Mouse (Mus musculus) layer of hippocampus, postnatal 10 days (tissue): ENCODE measurements around the gene Ndufaf7. TPM values are rescaled to one million over a fixed set of nuclear protein-coding genes. Genes with fewer than 3 reads are reported as not detected.

Source experiments
- DNase-seq, 2 experiments: peaks; one replicate each; pipeline ENCODE4 v3.0.0; 2021; ENCODE audit warnings: low spot score in 2 of 2
- long read RNA-seq: library from polyadenylated mRNA; stranded (forward); transcript quantifications from one replicate; pipeline ENCODE4 v2.0.0, GENCODE M21; 2023
- total RNA-seq, 2 experiments: library from RNA; stranded (reverse); gene quantifications; 2 replicates each; pipeline ENCODE4 v1.2.3; 2021

The Ndufaf7 gene
- 10 to 100 TPM; 62.8 to 70.1 TPM for total RNA-seq
- long read RNA-seq, transcript Ndufaf7-201 (10 exons, 1,749 nt): major isoform, 40 of 130 reads
- long read RNA-seq, partial matches to known transcripts: 75 of 130 reads
- long read RNA-seq, other reads (novel, unspliced or antisense): 12 of 130 reads

- peak; percentile 95 to 97 for DNase-seq
Measured at GRCm38 (mm10) chr17:78936466-78937228, at the start of gene Ndufaf7, which contains the start of gene Cebpz. Gene Ndufaf7 (plus strand): TSS chr17:78937136. Gene Cebpz (minus strand): TSS chr17:78937066.

GRCm38 (mm10) chr17:78888554-78888953, 48.4 kb upstream of the Ndufaf7 start:
- no peak for DNase-seq

- no peak for DNase-seq
Measured at GRCm38 (mm10) chr17:78889184-78889583, 47.8 kb upstream of the Ndufaf7 start.

GRCm38 (mm10) chr17:78891020-78891419, 45.9 kb upstream of the Ndufaf7 start:
- no peak for DNase-seq

- no peak for DNase-seq
Measured at GRCm38 (mm10) chr17:78894991-78895390, 41.9 kb upstream of the Ndufaf7 start.

- peak; percentile 43 to 48 for DNase-seq
Measured at GRCm38 (mm10) chr17:78895394-78895793, 41.5 kb upstream of the Ndufaf7 start.

GRCm38 (mm10) chr17:78903158-78903557, 33.8 kb upstream of the Ndufaf7 start:
- DNase-seq: no peak

- no peak for DNase-seq
Measured at GRCm38 (mm10) chr17:78906892-78907291, 30.0 kb upstream of the Ndufaf7 start, which contains the start of gene Sult6b1. Gene Sult6b1 (minus strand): TSS chr17:78906992.

- DNase-seq: no peak
Measured at GRCm38 (mm10) chr17:78909374-78909773, 27.6 kb upstream of the Ndufaf7 start.

- peak; percentile 40 to 44 for DNase-seq
Measured at GRCm38 (mm10) chr17:78912861-78913281, 24.1 kb upstream of the Ndufaf7 start.

GRCm38 (mm10) chr17:78913921-78914320, 23.0 kb upstream of the Ndufaf7 start:
- no peak for DNase-seq

- no peak for DNase-seq
Measured at GRCm38 (mm10) chr17:78915772-78916171, 21.2 kb upstream of the Ndufaf7 start.

GRCm38 (mm10) chr17:78916369-78916813, 20.5 kb upstream of the Ndufaf7 start, which contains the start of gene Cebpzos:
Gene Cebpzos (plus strand): TSS chr17:78916500.
- peak; percentile 83 to 86 for DNase-seq

GRCm38 (mm10) chr17:78916899-78917298, 20.0 kb upstream of the Ndufaf7 start:
- no peak for DNase-seq

- DNase-seq: no peak
Measured at GRCm38 (mm10) chr17:78917696-78918095, 19.2 kb upstream of the Ndufaf7 start.

- no peak for DNase-seq
Measured at GRCm38 (mm10) chr17:78935857-78936256, 1.1 kb upstream of the Ndufaf7 start.

- DNase-seq: no peak
Measured at GRCm38 (mm10) chr17:78937229-78937853, 405 bp downstream of the Ndufaf7 start.

GRCm38 (mm10) chr17:78938927-78939326, 2.0 kb downstream of the Ndufaf7 start:
- no peak for DNase-seq

GRCm38 (mm10) chr17:78942579-78942978, 5.6 kb downstream of the Ndufaf7 start:
- no peak for DNase-seq

GRCm38 (mm10) chr17:78951225-78951624, 14.3 kb downstream of the Ndufaf7 start:
- DNase-seq: no peak

GRCm38 (mm10) chr17:78952070-78952469, 15.1 kb downstream of the Ndufaf7 start:
- DNase-seq: no peak

GRCm38 (mm10) chr17:78953240-78953639, 16.3 kb downstream of the Ndufaf7 start:
- DNase-seq: no peak
